8 mouse cellular contexts compared by ENCODE assay signal in the genomic region with DNA sequence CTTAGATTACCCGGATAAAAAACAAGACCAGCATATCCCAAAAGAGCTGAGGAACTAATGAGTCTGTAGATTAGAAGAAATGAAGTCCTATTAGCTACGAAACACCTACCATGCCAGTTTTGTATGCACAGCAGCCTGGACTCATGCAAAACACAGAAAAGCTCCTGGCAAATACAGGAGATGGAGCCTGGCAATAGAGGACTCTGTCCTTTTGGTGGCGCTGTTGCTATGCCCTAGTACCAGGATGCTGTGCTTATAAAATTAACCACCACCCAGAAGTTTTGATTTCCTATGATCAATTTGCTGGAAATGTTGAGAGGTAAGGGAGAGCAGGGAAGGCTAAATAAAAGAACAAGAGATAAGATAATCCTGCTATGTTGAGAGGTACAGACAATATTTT.
DNase-seq lines count a peak whose midpoint lies in the region.

No protein-coding gene starts in this region.

- peak; percentile 40 to 70 for DNase-seq in cerebellum, postnatal 14 days
- DNase-seq in cerebellum, adult 9-11 months, result no peak
- peak; percentile 19 for DNase-seq in thymus, postnatal 4 days
- DNase-seq in thymus, postnatal 36 days, result no peak
- DNase-seq in left cerebral cortex, adult 11 months (ENCODE audit: low spot score), result peak; percentile 30
- DNase-seq in ovary, postnatal 36 days (ENCODE audit: low spot score), result no peak
- no peak for DNase-seq in ovary, adult 18-20 months (ENCODE audit: low spot score)
- no peak for DNase-seq in adrenal gland, adult (ENCODE audit: inconsistent age in 2 of 2, low spot score in 1 of 2)

Comparison
In these comparisons a context has a peak if more than half of its experiments do, and no peak if none do; other contexts are left out.
1. DNase-seq: peak in cerebellum, postnatal 14 days (2 of 2), thymus, postnatal 4 days (single experiment) and left cerebral cortex, adult 11 months (single experiment); none in cerebellum, adult 9-11 months (single experiment), thymus, postnatal 36 days (0 of 2), ovary, postnatal 36 days (single experiment), ovary, adult 18-20 months (single experiment) and adrenal gland, adult (0 of 2).